Mouse (Mus musculus): ENCODE measurements around the gene Fgfr2.

- TF ChIP-seq CTCF (conservative IDR thresholded peaks at IDR 0.05; ENCODE audit: insufficient read depth, insufficient read length, low read depth, low read length), result no peak
- TF ChIP-seq POLR2A (IDR thresholded peaks at IDR 0.05; ENCODE audit: low read depth, low read length), result no peak
These were observed 28.2 kb downstream of the Fgfr2 start for GRCm38 (mm10) chr7:133094711-133095495.

All from kidney, adult 2 months (tissue).